Mouse (Mus musculus): ENCODE data around the gene Mettl7a2.
A peak's percentile ranks its signal among the peaks of the same experiment; 100 is the strongest.
"Not testable (repeated sequence)": the region's sequence is repeated elsewhere in the genome, so short reads cannot be mapped to it uniquely, and the experiment has no call there.

The Mettl7a2 gene

DNA sequence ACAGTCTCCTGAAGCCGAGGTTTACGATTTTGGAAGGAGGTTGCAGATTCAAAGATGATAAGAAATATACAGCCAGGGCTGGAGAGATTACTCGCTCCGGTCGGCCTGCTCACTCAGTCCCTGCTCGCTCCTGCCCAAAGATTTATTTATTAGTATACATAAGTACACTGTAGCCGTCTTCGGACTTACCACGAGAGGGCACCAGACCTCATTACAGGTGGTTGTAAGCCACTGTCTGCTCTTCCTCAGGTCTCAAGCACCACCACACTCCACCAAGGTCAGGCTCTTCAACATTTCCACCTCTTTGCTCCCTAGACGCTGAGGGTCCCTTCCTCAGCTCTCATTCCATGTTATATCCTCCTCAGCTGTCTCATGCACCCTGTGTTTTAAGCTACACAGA lies 15.2 kb upstream of the Mettl7a2 start:
- DNase-seq (ENCODE audit: low spot score): peak; percentile 58

DNA sequence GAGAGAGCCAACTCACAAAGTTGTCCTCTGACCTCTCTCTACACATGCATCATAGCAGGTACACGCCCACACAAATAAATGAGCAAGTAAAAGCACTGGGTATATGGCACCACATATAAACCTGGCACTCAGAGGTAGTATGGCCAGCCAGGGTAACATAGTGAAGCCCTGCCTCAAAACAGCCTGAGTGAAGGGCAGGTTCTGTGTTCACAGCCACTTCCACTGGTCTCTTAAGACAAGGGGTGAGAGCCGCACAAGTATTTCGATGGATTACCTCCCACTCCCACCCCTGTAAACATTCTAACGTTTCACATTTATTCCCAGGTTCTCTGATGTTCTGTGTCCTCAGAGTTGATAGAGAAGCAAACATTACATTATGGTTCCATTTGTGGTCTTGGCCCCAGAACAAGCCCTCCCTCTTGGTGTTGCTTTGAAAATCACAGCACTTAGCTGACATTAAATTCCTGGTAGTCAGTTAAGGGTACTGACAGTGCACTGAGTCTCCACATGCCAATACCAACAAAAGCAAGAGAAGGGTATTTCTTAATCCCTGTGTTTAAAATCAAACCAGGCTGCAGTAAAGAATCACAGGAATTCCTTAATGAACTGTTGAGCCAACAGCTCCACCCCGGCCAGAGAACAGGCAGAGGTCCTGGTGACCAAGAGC lies 11.6 kb upstream of the Mettl7a2 start:
- DNase-seq (ENCODE audit: low spot score): not testable (repeated sequence)

DNA sequence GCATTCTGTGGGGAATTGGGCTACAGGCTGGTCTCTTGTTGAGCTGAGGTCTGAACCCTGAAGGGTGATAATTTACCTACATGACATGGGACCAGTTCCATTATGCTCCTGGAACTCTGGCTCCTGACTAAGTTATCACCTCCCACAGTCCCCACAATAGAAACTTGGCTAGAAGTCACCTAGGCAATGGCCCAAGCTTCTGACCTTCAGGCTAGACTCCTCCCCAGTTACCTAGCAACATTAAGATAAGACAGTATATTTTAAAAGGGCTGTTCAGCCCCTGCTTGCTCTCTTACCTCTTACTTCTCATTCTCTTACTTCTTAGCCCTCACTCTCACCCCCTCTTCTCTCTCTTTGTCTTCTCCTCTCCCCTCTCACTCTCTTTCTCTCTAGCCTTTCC lies 7.5 kb upstream of the Mettl7a2 start:
- no peak for DNase-seq (ENCODE audit: low spot score)

DNA sequence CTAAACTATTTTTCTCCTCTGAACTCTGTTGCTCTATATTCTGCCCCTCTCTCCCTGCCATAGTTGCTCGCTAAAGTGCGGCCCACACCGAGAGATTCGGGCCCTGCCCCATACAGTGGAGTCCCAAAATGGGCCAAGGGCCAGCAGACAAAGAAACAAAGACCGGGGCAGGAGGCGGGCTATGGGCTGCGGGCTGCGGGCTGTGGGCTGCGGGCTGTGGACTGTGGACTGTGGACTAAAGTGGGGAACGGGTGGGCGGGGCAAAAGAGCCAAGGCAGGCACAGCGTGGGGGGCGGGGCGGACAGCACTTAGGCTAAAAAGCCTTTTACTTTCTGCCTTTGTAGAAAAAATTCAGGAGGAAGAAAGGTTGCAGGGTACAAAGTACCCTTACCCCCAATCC lies 6.2 kb upstream of the Mettl7a2 start:
- no peak for DNase-seq (ENCODE audit: low spot score)

DNA sequence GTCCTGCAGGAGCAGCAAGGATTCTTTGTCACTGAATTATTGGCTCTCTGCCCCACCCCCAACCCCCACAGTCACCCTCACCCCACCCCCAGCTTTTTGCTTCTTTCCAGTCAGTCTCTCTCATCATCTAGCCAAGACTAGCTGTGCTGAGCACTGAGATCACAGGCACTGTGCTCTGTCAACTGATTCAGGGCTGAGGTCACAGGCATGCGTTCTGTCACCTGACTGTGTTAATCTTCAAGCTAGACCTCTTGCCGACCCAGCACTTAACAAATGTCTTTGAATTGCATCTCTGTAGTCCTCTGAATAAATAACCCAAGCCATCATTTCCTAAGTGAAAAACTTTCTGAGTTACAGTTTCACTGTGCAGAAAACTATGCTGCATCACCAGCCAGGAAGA lies 3.5 kb upstream of the Mettl7a2 start:
- DNase-seq (ENCODE audit: low spot score): no peak

DNA sequence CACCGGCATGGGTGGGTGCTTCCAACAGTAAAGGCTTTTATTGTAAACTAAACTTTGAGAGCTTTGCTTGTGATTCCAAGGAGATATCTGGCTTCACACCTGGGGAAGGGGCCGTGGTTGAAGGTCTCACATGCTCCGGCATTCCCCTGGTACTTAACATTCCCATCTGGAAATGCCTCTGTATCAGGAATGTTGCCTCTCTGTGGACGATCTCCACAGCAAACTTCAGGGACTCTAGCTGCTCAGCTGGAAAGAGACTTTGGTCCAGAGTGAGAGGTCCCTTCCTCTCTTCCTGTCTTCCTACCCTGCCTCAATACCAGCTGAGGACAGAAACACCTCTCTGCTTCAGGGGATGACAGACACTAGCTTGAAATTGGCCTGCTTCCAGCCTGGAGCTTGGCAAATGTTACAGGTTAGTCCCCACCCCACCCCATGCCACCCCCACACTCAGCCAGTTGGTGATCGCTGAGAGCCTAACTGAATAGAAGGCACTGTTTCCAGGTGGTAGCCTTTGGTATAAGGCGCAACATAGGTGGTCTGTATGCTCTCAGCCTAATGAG lies 1.4 kb upstream of the Mettl7a2 start:
- DNase-seq (ENCODE audit: low spot score): no peak

DNA sequence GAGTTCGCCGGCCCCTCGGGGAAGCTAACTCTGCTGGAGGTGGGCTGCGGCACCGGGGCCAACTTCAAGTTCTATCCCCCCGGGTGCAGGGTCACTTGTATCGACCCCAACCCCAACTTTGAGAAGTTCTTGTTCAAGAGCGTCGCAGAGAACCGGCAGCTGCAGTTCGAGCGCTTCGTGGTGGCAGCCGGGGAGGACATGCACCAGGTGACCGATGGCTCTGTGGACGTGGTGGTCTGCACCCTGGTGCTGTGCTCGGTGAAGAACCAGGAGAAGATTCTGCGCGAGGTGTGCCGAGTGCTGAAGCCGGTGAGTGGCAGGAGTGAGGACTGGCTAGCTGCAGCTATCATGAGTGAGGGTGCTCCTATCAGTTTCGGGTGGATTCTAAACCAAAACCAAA lies 399 bp downstream of the Mettl7a2 start:
- not testable (repeated sequence) for DNase-seq (ENCODE audit: low spot score)

DNA sequence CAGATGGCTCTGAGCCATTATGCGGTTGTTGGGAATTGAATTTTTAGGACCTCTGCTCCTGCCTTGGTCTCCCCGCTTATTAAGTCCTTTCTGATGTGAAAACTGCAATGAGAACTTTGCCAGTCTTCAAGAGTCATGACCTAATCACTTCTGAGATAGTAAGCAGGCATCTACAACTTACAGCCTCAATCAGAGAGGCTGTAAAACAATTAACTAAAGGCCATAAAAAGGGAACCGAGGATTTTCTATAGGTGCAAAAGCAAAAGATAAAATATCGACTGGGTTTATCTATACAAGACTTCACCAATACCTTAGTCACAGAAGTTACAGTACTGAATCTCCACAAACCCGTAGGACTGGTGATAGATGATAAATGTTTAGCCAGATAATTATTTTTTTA lies 2.9 kb downstream of the Mettl7a2 start:
- no peak for DNase-seq (ENCODE audit: low spot score)

DNA sequence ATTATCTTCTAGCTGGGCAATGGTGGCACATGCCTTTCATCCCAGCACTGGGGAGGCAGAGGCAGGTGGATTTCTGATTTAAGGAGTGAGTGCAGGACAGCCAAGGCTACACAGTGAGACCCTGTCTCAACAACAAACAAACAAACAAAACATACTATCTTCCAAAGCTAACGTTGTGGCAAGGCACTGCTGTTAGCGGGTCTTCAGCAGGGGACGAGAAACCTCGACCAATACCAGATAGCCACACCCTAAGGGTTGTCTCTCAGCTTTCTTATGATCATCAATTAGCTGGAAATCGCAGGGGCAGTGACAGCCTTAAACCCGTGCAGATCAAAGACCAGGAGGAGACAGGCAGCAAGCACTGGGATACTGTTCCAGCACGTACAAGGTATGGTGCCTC lies 11.2 kb downstream of the Mettl7a2 start, which contains the start of gene Higd1c:
TSS of gene Higd1c (plus strand) at position 301 of the 400 bp plus-strand sequence.
- no peak for DNase-seq (ENCODE audit: low spot score)

DNA sequence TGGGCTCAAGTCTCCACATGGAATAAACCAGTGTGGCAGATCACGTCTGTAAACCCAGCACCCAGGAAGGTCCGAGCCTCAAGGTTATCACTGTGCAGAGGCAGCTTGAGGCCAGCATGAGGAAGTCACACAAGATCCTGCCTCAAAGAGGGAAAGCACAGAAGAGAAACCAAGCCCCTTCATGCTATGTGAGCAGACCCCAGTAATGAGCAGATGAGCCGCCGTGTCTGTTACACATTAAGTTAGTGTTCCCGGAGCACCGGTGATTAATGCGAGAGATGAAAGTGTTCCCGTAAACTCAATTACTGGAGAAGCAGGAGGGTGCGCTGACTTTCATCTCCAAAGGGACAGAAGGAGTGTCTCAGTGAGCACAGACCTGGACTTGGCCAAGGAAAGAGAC lies 13.0 kb downstream of the Mettl7a2 start:
- DNase-seq (ENCODE audit: low spot score): not testable (repeated sequence)

DNA sequence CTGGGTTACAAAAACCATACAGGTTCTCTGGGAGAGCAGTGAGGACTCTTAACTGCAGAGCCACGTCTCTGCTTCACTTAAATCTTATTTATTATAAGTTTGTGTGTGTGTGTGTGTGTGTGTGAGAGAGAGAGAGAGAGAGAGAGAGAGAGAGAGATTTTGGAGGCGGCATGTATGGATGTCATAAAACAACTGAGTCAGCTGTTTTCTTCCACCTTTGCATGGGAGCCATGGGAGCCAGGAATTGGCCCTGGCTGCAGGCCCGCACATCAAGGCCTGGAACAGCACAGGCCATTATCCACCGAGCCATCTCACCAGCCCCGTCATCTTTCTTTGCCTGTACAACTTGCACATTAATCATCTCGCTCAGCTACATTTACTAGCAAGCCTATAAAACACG lies 14.1 kb downstream of the Mettl7a2 start:
- DNase-seq (ENCODE audit: low spot score): no peak

DNA sequence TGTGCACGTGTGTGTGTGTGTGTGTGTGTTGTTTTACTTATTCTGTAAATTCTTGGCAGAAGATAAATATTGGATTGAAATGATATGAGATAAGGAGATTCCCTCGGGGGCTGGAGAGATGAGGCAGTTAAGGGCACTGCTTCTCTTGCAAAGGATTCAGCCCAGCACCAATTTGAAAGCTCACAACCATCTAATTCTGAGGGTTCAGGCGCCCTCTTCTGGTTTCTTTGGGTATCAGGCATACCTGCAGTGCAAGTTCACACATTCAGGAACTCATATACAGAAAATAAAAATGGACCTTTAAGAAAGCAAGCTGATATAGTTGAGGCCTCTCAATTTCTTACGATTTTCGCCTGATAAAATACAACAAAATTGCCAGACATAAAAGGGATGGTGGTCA lies 22.1 kb downstream of the Mettl7a2 start:
- no peak for DNase-seq (ENCODE audit: low spot score)

DNA sequence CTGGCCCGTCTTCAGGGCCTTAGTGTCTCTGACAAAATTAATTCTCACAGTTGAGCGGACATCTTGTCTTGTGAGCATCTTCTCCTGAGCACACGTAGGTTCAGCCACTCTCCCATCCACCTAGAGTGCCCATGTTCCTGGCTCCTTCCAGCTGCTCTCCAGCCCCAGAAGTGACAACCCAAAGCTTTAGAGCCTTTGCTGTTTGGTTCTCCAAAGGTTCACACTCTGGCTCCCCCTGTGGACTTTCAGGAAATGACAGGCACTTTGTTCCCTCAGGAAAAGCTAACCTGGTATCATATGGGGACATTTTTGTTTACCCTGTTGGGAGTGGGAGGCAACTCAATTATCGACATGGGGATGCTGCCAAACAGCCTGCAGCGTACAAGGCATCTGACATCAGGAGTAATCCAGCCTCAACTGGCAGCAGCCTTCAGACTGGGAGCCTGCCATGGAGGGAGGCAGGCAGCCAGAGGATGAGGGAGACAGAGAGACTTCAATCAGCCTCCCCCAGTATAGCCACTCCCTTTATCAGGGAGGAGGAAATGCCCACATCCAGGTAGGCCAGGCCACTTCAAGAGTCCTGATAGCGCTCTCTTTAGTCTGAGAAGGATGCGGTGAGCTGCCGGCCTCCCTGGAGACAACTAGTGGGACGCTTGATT lies 25.0 kb downstream of the Mettl7a2 start:
- not testable (repeated sequence) for DNase-seq (ENCODE audit: low spot score)

DNA sequence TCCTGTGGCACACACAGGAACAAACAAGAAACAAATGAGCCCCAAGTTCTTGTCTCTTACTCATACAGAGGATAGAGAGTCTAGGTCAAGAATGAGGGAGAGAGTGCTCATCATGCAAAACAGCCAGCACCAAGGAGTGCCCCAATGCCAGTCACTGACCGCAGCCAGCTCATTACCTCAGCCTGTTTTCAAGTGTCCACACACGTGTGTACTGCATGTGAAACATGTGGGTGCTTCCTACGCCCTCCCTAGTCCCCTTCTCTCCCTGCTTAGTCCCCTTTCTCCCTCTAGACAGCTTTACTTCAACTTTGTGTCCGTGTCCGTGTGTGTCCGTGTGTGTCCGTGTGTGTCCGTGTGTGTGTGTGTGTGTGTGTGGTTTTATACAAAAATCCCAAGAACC lies 26.7 kb downstream of the Mettl7a2 start:
- no peak for DNase-seq (ENCODE audit: low spot score)

DNA sequence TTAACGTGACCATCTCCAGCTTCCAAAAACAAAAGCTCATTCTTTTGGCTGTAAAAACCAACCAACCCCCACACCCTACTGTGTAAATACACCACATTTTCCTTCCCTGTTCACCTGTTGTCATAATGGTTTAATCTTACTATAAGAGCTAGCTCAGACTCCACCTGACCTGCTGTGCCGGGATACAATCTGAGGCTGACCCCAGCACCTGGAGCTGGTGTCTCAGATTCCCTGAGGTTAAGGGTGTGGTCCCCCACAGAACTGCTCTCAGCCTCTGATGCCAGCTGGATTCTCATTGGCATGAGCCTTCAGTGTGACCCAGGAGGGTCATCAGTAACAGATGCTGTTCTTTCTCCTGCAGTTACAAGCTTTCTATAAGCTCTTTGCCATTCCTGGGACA lies 27.1 kb downstream of the Mettl7a2 start:
- no peak for DNase-seq (ENCODE audit: low spot score)

DNA sequence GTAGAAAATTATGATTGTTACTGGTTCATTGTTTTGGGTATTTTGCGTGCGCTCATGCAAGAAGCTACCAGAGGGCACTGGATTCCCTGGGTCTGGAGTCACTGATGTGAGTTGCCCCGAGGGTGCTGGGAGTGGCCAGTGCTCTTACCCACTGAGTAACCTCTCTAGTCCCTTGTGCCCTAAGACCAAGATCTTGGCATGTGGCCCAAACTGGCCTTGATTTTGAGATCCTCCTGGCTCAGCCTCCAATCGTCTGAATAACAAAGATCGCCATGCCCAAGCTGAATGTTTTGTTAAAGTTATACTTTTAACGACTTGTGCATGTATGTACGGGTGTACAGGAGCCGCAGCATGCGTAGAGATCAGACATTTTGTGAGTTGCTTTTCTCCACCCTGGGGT lies 32.7 kb downstream of the Mettl7a2 start:
- DNase-seq (ENCODE audit: low spot score): no peak

DNA sequence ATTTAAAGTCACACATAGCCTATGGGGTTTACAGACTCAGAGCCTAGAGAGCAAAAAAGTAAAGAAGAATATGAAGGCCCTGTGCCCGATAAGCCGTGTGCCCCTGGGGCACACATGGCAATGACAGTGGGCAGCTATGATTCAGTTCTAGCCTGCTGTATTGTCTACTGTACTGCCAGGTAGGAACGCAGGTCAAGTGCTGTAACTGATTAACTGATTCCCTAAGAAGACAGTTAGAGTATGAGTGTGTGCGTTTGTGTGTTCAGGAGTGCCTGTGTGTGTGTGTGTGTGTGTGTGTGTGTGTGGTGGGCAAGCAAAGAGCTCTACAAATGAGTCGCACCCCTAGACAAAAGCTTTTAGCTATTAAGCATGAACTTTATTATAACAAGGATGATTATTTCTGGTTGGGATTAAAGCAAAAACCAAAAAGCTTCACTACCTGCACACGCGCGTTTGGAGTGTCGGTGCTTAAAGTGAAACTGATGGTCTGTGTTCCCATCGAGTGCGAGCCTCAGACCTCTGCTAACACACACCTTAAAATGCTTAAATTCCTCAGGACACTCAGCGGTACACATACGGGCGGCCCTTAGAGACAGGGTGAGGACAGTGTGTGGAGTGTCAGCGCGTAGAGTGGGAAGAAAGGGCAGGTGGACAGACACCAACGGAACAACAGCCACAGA lies 34.7 kb downstream of the Mettl7a2 start:
- no peak for DNase-seq (ENCODE audit: low spot score)

DNA sequence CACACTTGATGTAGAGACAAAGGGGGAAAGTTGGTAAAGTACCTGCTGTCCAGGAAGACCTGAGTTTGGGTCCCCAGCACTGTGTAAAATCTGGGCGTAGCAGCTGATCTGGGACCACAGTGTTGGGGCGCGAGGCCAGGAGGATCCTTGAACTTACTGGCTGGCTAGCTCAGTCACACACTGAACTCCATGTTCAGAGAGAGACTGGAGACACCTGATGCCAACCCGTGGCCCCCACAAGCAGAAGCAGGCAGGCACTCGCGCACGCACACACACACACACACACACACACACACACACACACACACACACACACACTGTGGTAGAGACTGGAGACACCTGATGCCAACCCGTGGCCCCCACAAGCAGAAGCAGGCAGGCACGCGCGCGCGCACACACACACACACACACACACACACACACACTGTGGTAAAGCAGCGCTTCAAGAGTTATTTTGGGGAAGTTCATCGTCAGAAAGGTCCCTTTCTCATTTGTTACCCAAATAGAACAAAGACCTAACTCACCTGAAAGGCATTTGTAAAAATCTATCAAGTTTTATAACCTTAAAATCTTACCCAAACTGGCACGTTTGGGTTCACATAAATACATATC lies 35.3 kb downstream of the Mettl7a2 start:
- no peak for DNase-seq (ENCODE audit: low spot score)

DNA sequence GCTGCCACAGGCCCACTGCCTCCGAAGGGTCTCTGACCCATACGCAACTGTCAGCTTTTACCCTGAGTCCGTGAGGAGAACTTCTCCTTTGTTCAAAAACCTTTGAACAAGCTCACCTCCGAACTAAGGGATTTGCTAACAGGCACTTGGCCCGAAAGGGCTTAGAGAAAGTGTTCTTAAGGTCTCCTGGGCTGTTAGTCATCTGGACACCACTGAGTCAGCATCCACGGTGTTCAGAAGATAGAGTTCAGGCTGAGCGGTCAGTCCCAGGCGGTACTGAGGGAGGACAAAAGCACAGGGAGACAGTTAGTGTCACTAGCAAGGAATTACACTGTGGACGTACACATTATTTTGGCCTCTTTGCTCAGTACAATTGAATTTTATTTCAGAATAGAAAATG lies 35.9 kb downstream of the Mettl7a2 start:
- no peak for DNase-seq (ENCODE audit: low spot score)

DNA sequence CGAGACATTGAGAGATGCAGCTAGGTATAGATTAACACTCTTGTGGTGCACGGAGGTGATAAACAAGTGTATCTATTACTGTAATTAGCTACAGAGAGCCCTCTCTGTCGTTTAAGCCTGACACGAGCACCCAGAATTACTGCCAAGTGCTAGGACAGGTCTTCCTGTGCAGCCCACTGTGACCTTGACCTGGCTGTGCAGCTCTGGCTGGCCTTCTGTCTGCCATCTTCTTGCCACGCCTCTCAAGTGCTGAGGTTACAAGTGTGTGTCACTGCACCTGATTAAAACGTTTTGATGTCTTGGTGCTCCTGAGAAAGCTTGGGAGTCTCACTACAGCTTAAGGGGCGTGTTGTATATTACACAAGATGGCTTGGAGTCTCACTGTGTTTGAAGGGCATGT lies 38.1 kb downstream of the Mettl7a2 start:
- no peak for DNase-seq (ENCODE audit: low spot score)

DNA sequence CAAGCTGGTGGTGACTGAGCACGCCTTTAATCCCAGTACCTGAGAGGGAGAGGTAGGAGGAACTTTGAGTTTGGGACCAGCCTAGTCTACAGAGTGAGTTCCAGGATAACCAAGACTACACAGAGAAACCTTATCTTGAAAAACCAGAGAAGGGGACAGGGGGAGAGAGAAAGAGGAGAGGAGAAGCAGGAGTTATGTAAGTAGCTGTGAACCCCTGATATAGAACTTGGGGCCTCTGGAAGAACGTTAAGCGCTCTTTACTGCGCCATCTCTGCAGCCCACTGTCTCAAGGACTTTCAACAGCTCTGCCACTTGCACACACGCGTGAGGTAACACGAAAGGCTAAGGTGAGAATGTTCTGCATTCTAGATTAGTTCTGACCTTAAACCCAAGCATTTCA lies 38.6 kb downstream of the Mettl7a2 start:
- no peak for DNase-seq (ENCODE audit: low spot score)

DNA sequence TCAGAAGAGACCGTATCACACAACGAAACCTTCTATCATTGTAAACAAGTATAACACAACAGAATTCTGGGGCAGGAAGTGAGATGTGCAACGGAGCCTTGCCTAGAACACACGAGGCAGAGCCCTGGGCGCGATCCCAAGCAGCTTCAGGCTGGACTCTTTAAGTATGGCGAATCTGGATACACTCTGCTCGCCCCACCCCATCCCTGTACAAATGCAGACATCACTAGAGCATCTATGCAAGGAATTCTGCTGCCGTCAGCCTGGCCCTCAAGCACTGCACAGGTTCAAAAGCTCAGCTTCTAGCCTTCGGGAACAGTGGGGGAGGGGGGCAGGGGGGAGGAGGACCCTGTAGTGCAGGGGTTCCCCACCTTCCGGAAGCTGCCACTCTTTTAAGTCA lies 40.0 kb downstream of the Mettl7a2 start:
- no peak for DNase-seq (ENCODE audit: low spot score)

DNA sequence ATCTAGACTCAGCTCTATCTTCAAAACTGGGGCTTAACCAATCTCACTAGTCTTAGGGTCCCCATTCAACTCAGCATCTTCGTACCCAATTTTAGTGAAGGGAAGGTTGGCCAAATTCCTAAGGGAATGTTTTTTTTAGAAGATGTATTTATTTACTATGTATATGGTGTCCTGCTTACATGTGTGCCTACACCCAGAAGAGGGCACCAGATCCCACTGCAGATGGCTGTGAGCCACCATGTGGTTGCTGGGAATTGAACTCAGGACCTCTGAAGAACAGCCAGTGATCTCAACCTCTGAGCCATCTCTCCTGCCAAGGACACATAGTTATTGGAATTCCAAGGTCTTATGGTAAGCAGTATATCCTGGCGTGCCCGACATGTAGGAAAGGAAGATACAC lies 42.6 kb downstream of the Mettl7a2 start:
- DNase-seq (ENCODE audit: low spot score): no peak
